Mouse (Mus musculus): ENCODE data around the gene Ypel4. TPM values are rescaled to one million over a fixed set of nuclear protein-coding genes. Genes with fewer than 3 reads are reported as not detected.
A peak's percentile ranks its signal among the peaks of the same experiment; 100 is the strongest.

Gene Ypel4
- total RNA-seq (2021), result under 1 TPM; 0.44 to 0.45 TPM
- polyA plus RNA-seq (2012; rRNA removed), result 1.5 and 1.7 TPM in 2 replicates
- long read RNA-seq, result 0 reads

GRCm38 (mm10) chr2:84733579-84734300 lies at the start of gene Ypel4:
Ypel4 (plus strand) TSS chr2:84734058.
- no peak within 1 kb of the TSS for H3K27ac ChIP-seq
- TF ChIP-seq EP300 (IDR thresholded peaks at IDR 0.05; ENCODE audit: insufficient read depth, low read depth, low read length) (no peak), POLR2A (IDR thresholded peaks at IDR 0.05; ENCODE audit: insufficient read depth, low read depth, low read length) (peak; percentile 59; the same call in 1 of the 2 replicates)
- no peaks in the 10 kb centered on the region for H3K36me3 ChIP-seq (ENCODE audit: control insufficient read depth, insufficient read depth, low read length)
- H3K4me1 ChIP-seq (ENCODE audit: control insufficient read depth, insufficient read depth, low read length), result no peaks in the 10 kb centered on the region
- no peaks in the 10 kb centered on the region for H3K79me2 ChIP-seq (replicated peaks; ENCODE audit: control insufficient read depth, insufficient read depth, low read length)
- peak; percentile 43 to 65 for DNase-seq
- H3K4me3 ChIP-seq, result no peak within 1 kb of the TSS
- H3K9ac ChIP-seq (ENCODE audit: low read depth, low read length), result 0 out of 2 replicates have a peak within 1 kb of the TSS, but pooled peaks have one; percentile 12
- 2% methylated on average over 8 of the region's 8 CpGs for WGBS
- intact Hi-C loops (cut with DNase I), result no loop called here
- peaks cover 5% of the 10 kb centered on the region for H3K27me3 ChIP-seq (ENCODE audit: control insufficient read depth, insufficient read depth, low read length)

DNA sequence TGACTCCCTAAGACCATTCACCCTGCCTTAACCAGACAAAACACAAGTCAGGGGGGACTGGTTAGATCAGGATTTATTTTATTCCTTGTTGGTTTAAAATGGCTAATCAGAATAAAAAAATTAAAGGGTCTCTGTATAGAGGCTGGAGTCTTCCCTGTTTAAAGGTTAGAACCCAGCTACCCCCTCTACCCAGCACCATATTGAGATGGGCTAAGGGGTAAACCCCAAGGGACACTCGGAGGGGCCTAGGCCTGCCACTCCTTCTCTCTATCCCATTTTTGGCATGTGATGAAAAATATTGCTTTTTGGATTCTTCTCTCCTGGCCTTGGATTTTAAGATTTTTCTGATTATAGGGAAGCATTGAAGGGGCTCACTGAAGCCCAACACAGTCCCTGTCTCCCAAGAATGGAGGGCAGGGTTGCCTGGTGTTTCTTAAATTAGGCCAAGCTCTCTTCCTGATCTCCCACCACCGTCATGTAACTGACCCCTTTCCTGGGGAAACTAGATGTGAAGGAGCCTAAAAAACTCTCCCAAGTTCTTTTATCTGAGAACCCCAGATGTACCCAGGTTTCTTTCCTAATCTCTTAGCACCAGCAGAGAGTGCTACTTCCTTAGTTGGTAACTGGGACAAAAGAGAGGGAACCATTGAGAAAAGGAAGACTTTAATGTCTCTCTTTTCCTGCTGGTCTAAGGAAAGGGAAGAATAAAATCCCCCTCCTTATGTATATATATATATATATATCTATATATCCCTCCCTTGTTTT lies 45.6 kb upstream of the Ypel4 start:
- H3K36me3 ChIP-seq (ENCODE audit: control insufficient read depth, insufficient read depth, low read length), result peaks cover 2% of the 10 kb centered on the region
- no peak overlapping the region for H3K9ac ChIP-seq (ENCODE audit: low read depth, low read length)
- H3K4me3 ChIP-seq, result no peak overlapping the region
- intact Hi-C loops (cut with DNase I), result no loop called here
- no peaks in the 10 kb centered on the region for H3K27me3 ChIP-seq (ENCODE audit: control insufficient read depth, insufficient read depth, low read length)
- TF ChIP-seq EP300 (IDR thresholded peaks at IDR 0.05; ENCODE audit: insufficient read depth, low read depth, low read length), result no peak
- no peak for TF ChIP-seq POLR2A (IDR thresholded peaks at IDR 0.05; ENCODE audit: insufficient read depth, low read depth, low read length)
- no peak for TF ChIP-seq CTCF (IDR thresholded peaks at IDR 0.05)
- H3K27ac ChIP-seq, result no peak overlapping the region
- WGBS, result 64% methylated on average over 2 of the region's 2 CpGs
- DNase-seq, result no peak
- no peaks in the 10 kb centered on the region for H3K79me2 ChIP-seq (replicated peaks; ENCODE audit: control insufficient read depth, insufficient read depth, low read length)
- no peaks in the 10 kb centered on the region for H3K4me1 ChIP-seq (ENCODE audit: control insufficient read depth, insufficient read depth, low read length)

DNA sequence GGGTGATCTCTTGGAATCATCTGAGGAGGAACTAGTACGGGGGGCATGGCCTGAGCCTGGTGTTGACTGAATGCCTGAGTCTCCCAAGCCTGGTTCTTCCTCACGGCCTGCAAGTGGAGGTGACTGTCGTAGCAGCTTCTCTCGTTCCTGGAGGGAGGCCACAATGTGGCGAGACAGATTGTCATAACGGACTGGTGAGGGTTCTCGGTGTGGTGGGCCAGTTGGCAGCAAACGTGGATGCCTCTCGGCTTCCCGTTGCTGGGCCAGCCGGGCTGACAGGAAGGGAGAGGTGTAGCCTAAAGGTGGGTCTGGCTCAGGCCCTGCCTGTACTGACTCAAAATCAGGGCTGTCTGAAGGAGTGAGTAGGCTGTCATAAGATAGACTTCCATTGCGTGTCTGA lies 43.8 kb upstream of the Ypel4 start:
- H3K4me3 ChIP-seq, result no peak overlapping the region
- H3K27ac ChIP-seq, result no peak overlapping the region
- DNase-seq, result no peak
- WGBS, result 75% methylated on average over 12 of the region's 12 CpGs
- no peaks in the 10 kb centered on the region for H3K27me3 ChIP-seq (ENCODE audit: control insufficient read depth, insufficient read depth, low read length)
- intact Hi-C loops (cut with DNase I), result no loop called here
- H3K9ac ChIP-seq (ENCODE audit: low read depth, low read length), result no peak overlapping the region
- H3K4me1 ChIP-seq (ENCODE audit: control insufficient read depth, insufficient read depth, low read length), result no peaks in the 10 kb centered on the region
- no peaks in the 10 kb centered on the region for H3K79me2 ChIP-seq (replicated peaks; ENCODE audit: control insufficient read depth, insufficient read depth, low read length)
- no peak for TF ChIP-seq EP300 (IDR thresholded peaks at IDR 0.05; ENCODE audit: insufficient read depth, low read depth, low read length)
- TF ChIP-seq CTCF (IDR thresholded peaks at IDR 0.05), result no peak
- TF ChIP-seq POLR2A (IDR thresholded peaks at IDR 0.05; ENCODE audit: insufficient read depth, low read depth, low read length), result no peak
- peaks cover 3% of the 10 kb centered on the region for H3K36me3 ChIP-seq (ENCODE audit: control insufficient read depth, insufficient read depth, low read length)

DNA sequence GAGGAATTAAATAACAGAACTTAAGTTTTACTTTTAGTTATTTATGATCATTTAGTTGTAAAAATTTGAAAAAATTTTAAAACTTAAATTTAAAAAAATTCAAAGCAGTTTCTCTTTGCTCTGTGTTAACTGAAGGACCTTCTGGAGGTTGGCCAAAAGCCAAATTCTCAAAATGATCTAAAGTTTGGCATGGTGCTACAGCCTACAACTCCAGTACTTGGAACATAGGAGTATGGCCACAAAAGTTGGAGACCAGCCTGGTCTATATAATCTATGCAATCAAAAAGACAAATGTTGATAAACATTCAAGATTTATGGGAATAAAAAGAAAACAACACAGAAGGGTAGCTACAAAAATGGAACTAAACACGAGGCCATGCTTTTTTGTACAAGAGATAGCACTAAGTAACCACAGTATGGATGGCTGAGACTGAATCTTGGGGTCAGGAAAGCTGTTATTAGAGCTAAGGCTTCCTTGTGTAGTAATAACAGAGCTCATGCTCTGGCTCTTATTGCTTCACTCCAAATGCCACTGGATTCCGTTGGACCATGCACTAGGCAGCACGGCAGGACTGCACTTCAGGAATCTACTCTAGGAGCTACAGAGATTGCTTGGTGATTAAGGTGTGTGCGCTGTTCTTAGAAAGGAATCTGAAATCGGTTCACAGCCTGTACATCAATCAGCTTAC lies 38.7 kb upstream of the Ypel4 start:
- DNase-seq, result no peak
- no peak for TF ChIP-seq EP300 (IDR thresholded peaks at IDR 0.05; ENCODE audit: insufficient read depth, low read depth, low read length)
- intact Hi-C loops (cut with DNase I), result no loop called here
- Histone ChIP-seq H3K4me1 (ENCODE audit: control insufficient read depth, insufficient read depth, low read length) (no peaks in the 10 kb centered on the region), H3K9ac (ENCODE audit: low read depth, low read length) (no peak overlapping the region), H3K4me3 (no peak overlapping the region), H3K36me3 (ENCODE audit: control insufficient read depth, insufficient read depth, low read length) (peaks cover 6% of the 10 kb centered on the region), H3K27me3 (ENCODE audit: control insufficient read depth, insufficient read depth, low read length) (no peaks in the 10 kb centered on the region), H3K27ac (no peak overlapping the region), H3K79me2 (replicated peaks; ENCODE audit: control insufficient read depth, insufficient read depth, low read length) (no peaks in the 10 kb centered on the region)
- 86% methylated on average over 5 of the region's 5 CpGs for WGBS

GRCm38 (mm10) chr2:84703497-84703896 lies 30.4 kb upstream of the Ypel4 start:
- 78% methylated on average over 1 of the region's 1 CpGs for WGBS
- Histone ChIP-seq H3K79me2 (replicated peaks; ENCODE audit: control insufficient read depth, insufficient read depth, low read length) (peaks cover under 1% of the 10 kb centered on the region), H3K27me3 (ENCODE audit: control insufficient read depth, insufficient read depth, low read length) (no peaks in the 10 kb centered on the region), H3K9ac (ENCODE audit: low read depth, low read length) (no peak overlapping the region), H3K36me3 (ENCODE audit: control insufficient read depth, insufficient read depth, low read length) (peaks cover 20% of the 10 kb centered on the region), H3K4me3 (no peak overlapping the region), H3K4me1 (ENCODE audit: control insufficient read depth, insufficient read depth, low read length) (no peaks in the 10 kb centered on the region; the same call in 1 of the 2 replicates), H3K27ac (no peak overlapping the region)
- intact Hi-C loops (cut with DNase I), result no loop called here
- TF ChIP-seq POLR2A (IDR thresholded peaks at IDR 0.05; ENCODE audit: insufficient read depth, low read depth, low read length), result no peak
- no peak for TF ChIP-seq EP300 (IDR thresholded peaks at IDR 0.05; ENCODE audit: insufficient read depth, low read depth, low read length)
- no peak for TF ChIP-seq CTCF (IDR thresholded peaks at IDR 0.05)
- no peak for DNase-seq
